Mouse (Mus musculus) lung, postnatal 0 days (tissue): ENCODE data around the gene Pik3c2a.

Experiments
- CTCF ChIP-seq: IDR thresholded peaks from 2 replicates; pipeline ENCODE4 v1.5.1; 2016; ENCODE audit warnings: antibody characterized with exemption, mild to moderate bottlenecking
- EP300 ChIP-seq: IDR thresholded peaks from 2 replicates; pipeline ENCODE4 v1.6.1; 2016; ENCODE audit warnings: antibody characterized with exemption, mild to moderate bottlenecking, control low read depth

GRCm38 (mm10) chr7:116444326-116444809 lies 1.1 kb upstream of the Pik3c2a start:
- TF ChIP-seq CTCF (no peak), EP300 (peak; percentile 87)
